Mouse (Mus musculus) thymus, adult 2 months (tissue): ENCODE measurements around the gene Gmppb. TPM values are rescaled to one million over a fixed set of nuclear protein-coding genes. Genes with fewer than 3 reads are reported as not detected.

Experiments
- DNase-seq: peaks from one replicate; pipeline ENCODE4 v3.0.0; 2021
- H3K27ac ChIP-seq: fragments of 200-500 bp; 2 replicates; pipeline ENCODE4 v1.5.1; 2012; ENCODE audit warnings: low read length, control low read depth; ENCODE audit not compliant: control insufficient read depth, insufficient read depth
- H3K27me3 ChIP-seq: fragments of 200-500 bp; 2 replicates; pipeline ENCODE4 v1.6.1; 2012; ENCODE audit warnings: mild to moderate bottlenecking, low read length, moderate library complexity, mixed read lengths; ENCODE audit not compliant: control insufficient read depth, insufficient read depth
- H3K36me3 ChIP-seq: fragments of 200-500 bp; 2 replicates; pipeline ENCODE4 v1.6.1; 2012; ENCODE audit warnings: mild to moderate bottlenecking, low read length, moderate library complexity; ENCODE audit not compliant: control insufficient read depth, insufficient read depth
- H3K4me1 ChIP-seq: fragments of 200-500 bp; replicated peaks from 2 replicates; pipeline ENCODE4 v1.6.1; 2012; ENCODE audit warnings: low read length; ENCODE audit not compliant: control insufficient read depth, insufficient read depth
- H3K4me3 ChIP-seq: fragments of 200-500 bp; 2 replicates; pipeline ENCODE4 v1.5.1; 2012; ENCODE audit warnings: mild to moderate bottlenecking, low read length, control low read depth, moderate library complexity; ENCODE audit not compliant: control insufficient read depth, insufficient read depth
- CTCF ChIP-seq: fragments of 200-500 bp; IDR thresholded peaks from 2 replicates; pipeline ENCODE4 v1.5.1; 2012; ENCODE audit warnings: mild to moderate bottlenecking, control low read depth, low read length, moderate library complexity, borderline replicate concordance; ENCODE audit not compliant: control insufficient read depth, poor library complexity, insufficient read depth; ENCODE audit errors: extremely low read depth
- POLR2A ChIP-seq: fragments of 200-500 bp; IDR thresholded peaks from 2 replicates; pipeline ENCODE4 v1.6.1; 2012; ENCODE audit warnings: mild to moderate bottlenecking, low read length, control low read depth, moderate library complexity; ENCODE audit not compliant: control insufficient read depth, poor library complexity, insufficient read depth; ENCODE audit errors: extremely low read depth
- WGBS: fragments of 180-500 bp; shearing (Covaris S2); methylation state at CpG from one replicate; pipeline ENCODE4 v1.1.7; 2018; 5-methylcytosine and 5-hydroxymethylcytosine counted together
- polyA plus RNA-seq: library from polyadenylated mRNA; depleted of rRNA; stranded (reverse); fragments of >200 nt; gene quantifications from 2 replicates; pipeline ENCODE4 v1.2.3, GENCODE M21; 2012

The Gmppb gene
- polyA plus RNA-seq, 1 experiment: 20.9 TPM

- WGBS: 99% methylated on average over 4 of the region's 4 CpGs
Measured at GRCm38 (mm10) chr9:108085261-108085660, 36.2 kb downstream of the Gmppb start.

GRCm38 (mm10) chr9:108090611-108091120 is 41.6 kb downstream of the Gmppb start:
- WGBS: 97% methylated on average over 7 of the region's 7 CpGs
- H3K36me3 ChIP-seq: peaks cover 33% of the 10 kb centered on the region
- TF ChIP-seq POLR2A: no peak
- TF ChIP-seq CTCF: no peak
- H3K27me3 ChIP-seq: no peaks in the 10 kb centered on the region
- H3K27ac ChIP-seq: no peak overlapping the region
- peaks cover 14% of the 10 kb centered on the region for H3K4me1 ChIP-seq
- no peak for DNase-seq
- no peak overlapping the region for H3K4me3 ChIP-seq

More at GRCm38 (mm10) chr9:108085261-108085660, 36.2 kb downstream of the Gmppb start:
- TF ChIP-seq POLR2A (no peak), CTCF (no peak)
- H3K4me3 ChIP-seq: no peak overlapping the region
- H3K36me3 ChIP-seq: peaks cover 35% of the 10 kb centered on the region
- H3K4me1 ChIP-seq: peaks cover 16% of the 10 kb centered on the region
- H3K27me3 ChIP-seq: no peaks in the 10 kb centered on the region
- no peak for DNase-seq
- H3K27ac ChIP-seq: no peak overlapping the region

GRCm38 (mm10) chr9:108093586-108093985 is 44.5 kb downstream of the Gmppb start:
- peaks cover 11% of the 10 kb centered on the region for H3K36me3 ChIP-seq
- no peak for DNase-seq
- WGBS: 86% methylated on average over 10 of the region's 10 CpGs
- no peak for TF ChIP-seq CTCF
- no peak for TF ChIP-seq POLR2A
- H3K4me1 ChIP-seq: peaks cover 14% of the 10 kb centered on the region
- peak overlapping the region; percentile 73 for H3K27ac ChIP-seq
- no peaks in the 10 kb centered on the region for H3K27me3 ChIP-seq
- peak overlapping the region; percentile 97 for H3K4me3 ChIP-seq

- Histone ChIP-seq H3K36me3 (peaks cover 11% of the 10 kb centered on the region), H3K27me3 (no peaks in the 10 kb centered on the region), H3K27ac (peak within 1 kb of the TSS; percentile 73), H3K4me1 (peaks cover 14% of the 10 kb centered on the region), H3K4me3 (peak within 1 kb of the TSS; percentile 97)
- peak; percentile 77; the same call in 1 of the 2 replicates for TF ChIP-seq POLR2A
- TF ChIP-seq CTCF: peak; percentile 69; the same call in 1 of the 2 replicates
- WGBS: under 1% methylated on average over 52 of the region's 52 CpGs
- DNase-seq: peak; percentile 96
Measured at GRCm38 (mm10) chr9:108094184-108094941, 45.3 kb downstream of the Gmppb start, which contains the start of gene Apeh. Gene Apeh (minus strand): TSS chr9:108094606.

GRCm38 (mm10) chr9:108094998-108095411 is 46.0 kb downstream of the Gmppb start:
- H3K27ac ChIP-seq: no peak overlapping the region
- DNase-seq: peak; percentile 42
- H3K27me3 ChIP-seq: no peaks in the 10 kb centered on the region
- peaks cover 10% of the 10 kb centered on the region for H3K36me3 ChIP-seq
- TF ChIP-seq CTCF (no peak), POLR2A (no peak)
- H3K4me3 ChIP-seq: peak overlapping the region; percentile 97
- H3K4me1 ChIP-seq: peaks cover 14% of the 10 kb centered on the region
- 1% methylated on average over 16 of the region's 16 CpGs for WGBS

- 0 out of 2 replicates have a peak, but pooled peaks cover 5% of the 10 kb centered on the region for H3K36me3 ChIP-seq
- DNase-seq: peak; percentile 59
- no peak overlapping the region for H3K27ac ChIP-seq
- H3K4me3 ChIP-seq: no peak overlapping the region
- peaks cover 14% of the 10 kb centered on the region for H3K4me1 ChIP-seq
- WGBS: 8% methylated on average over 3 of the region's 3 CpGs
- TF ChIP-seq CTCF (no peak), POLR2A (no peak)
- H3K27me3 ChIP-seq: no peaks in the 10 kb centered on the region
Measured at GRCm38 (mm10) chr9:108095518-108095917, 46.5 kb downstream of the Gmppb start.
